Mouse (Mus musculus) urinary bladder, adult 18-20 months (tissue): ENCODE data around the gene Kcnj6.

ENCODE experiments used
- DNase-seq, 2 experiments: peaks; one replicate each; pipeline ENCODE4 v3.0.0; 2022; ENCODE audit warnings: low spot score in 2 of 2, mixed read lengths in 2 of 2

The Kcnj6 gene

GRCm38 (mm10) chr16:94773928-94774327 lies 223.6 kb downstream of the Kcnj6 start:
- DNase-seq, result no peak

- no peak for DNase-seq
These were observed 229.9 kb downstream of the Kcnj6 start for GRCm38 (mm10) chr16:94767606-94768005.

GRCm38 (mm10) chr16:94765129-94765528 lies 232.4 kb downstream of the Kcnj6 start:
- DNase-seq, result no peak

GRCm38 (mm10) chr16:94760732-94761131 lies 236.8 kb downstream of the Kcnj6 start:
- no peak for DNase-seq

- DNase-seq, result no peak
These were observed 237.7 kb downstream of the Kcnj6 start for GRCm38 (mm10) chr16:94759761-94760160.

- no peak for DNase-seq
These were observed 238.9 kb downstream of the Kcnj6 start for GRCm38 (mm10) chr16:94758606-94759005.

- no peak for DNase-seq
These were observed 241.1 kb downstream of the Kcnj6 start for GRCm38 (mm10) chr16:94756352-94756751.

GRCm38 (mm10) chr16:94753453-94753852 lies 244.0 kb downstream of the Kcnj6 start:
- DNase-seq, result no peak

GRCm38 (mm10) chr16:94752781-94753180 lies 244.7 kb downstream of the Kcnj6 start:
- no peak for DNase-seq

GRCm38 (mm10) chr16:94745016-94745415 lies 252.5 kb downstream of the Kcnj6 start:
- no peak for DNase-seq

GRCm38 (mm10) chr16:94743853-94744501 lies 253.5 kb downstream of the Kcnj6 start:
- no peak for DNase-seq

- DNase-seq, result no peak
These were observed 260.2 kb downstream of the Kcnj6 start for GRCm38 (mm10) chr16:94737359-94737687.

- DNase-seq, result no peak
These were observed 260.8 kb downstream of the Kcnj6 start for GRCm38 (mm10) chr16:94736462-94737358.

- DNase-seq, result no peak
These were observed 262.0 kb downstream of the Kcnj6 start for GRCm38 (mm10) chr16:94735472-94735871.

- no peak for DNase-seq
These were observed 266.5 kb downstream of the Kcnj6 start for GRCm38 (mm10) chr16:94731027-94731426.

GRCm38 (mm10) chr16:94729236-94729635 lies 268.3 kb downstream of the Kcnj6 start:
- DNase-seq, result no peak

GRCm38 (mm10) chr16:94724747-94725211 lies 272.7 kb downstream of the Kcnj6 start:
- DNase-seq, result no peak

- DNase-seq, result peak; percentile 54 to 71
These were observed 273.4 kb downstream of the Kcnj6 start for GRCm38 (mm10) chr16:94724061-94724596.

- no peak for DNase-seq
These were observed 274.6 kb downstream of the Kcnj6 start for GRCm38 (mm10) chr16:94722936-94723335.

- no peak for DNase-seq
These were observed 275.9 kb downstream of the Kcnj6 start for GRCm38 (mm10) chr16:94721549-94722006.

GRCm38 (mm10) chr16:94720476-94721153 lies 276.9 kb downstream of the Kcnj6 start:
- no peak for DNase-seq

GRCm38 (mm10) chr16:94719488-94719887 lies 278.0 kb downstream of the Kcnj6 start:
- no peak for DNase-seq
